Mouse (Mus musculus): ENCODE data around the gene Mbtps1.

- TF ChIP-seq CHD2 (IDR thresholded peaks at IDR 0.05; ENCODE audit: low read depth, low read length) (no peak), ZNF384 (IDR thresholded peaks at IDR 0.05; ENCODE audit: low read depth, low read length) (no peak)
These were observed 16.2 kb upstream of the Mbtps1 start, which contains the start of the genes Hsdl1 and Dnaaf1 for GRCm38 (mm10) chr8:119574437-119575365.

All from ES-E14 (cell line).